Mouse (Mus musculus): ENCODE measurements around the gene Tmed11. TPM values are rescaled to one million over a fixed set of nuclear protein-coding genes. Genes with fewer than 3 reads are reported as not detected.
A peak's percentile ranks its signal among the peaks of the same experiment; 100 is the strongest.

The Tmed11 gene
- polyA plus RNA-seq, 1 experiment from 2014 or later = not detected

DNA sequence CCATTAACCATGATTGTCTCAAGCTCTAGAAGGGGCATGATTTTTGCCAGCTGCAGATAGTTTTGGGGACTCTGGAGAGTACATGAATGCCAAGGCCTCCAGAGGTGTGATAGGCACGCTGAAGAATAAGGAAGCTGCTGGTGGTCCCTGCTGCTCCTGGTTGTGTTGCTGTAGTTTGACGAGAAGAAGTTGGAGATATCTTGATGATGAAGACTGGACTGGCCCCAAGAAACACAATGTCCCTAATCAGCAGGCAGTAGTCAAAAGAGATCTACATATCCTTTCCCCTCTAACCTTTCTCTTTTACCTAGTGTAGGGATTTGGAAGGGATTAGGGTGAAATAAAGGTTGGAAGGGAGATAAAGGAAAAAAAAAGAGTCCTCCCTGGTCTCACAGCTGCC is 52.6 kb downstream of the Tmed11 start:
- H3K4me2 ChIP-seq (ENCODE audit: low read depth, low read length) = no peak overlapping the region
- no peaks in the 10 kb centered on the region for H3K27me3 ChIP-seq (ENCODE audit: insufficient read depth, low read length)
- no peak overlapping the region for H3K27ac ChIP-seq (ENCODE audit: low read depth)
- no peak overlapping the region for H3K4me3 ChIP-seq (ENCODE audit: low read depth, low read length)
- no peaks in the 10 kb centered on the region for H3K9me3 ChIP-seq (ENCODE audit: low read length)
- DNase-seq (no peak), ATAC-seq (no peak)
- WGBS (ENCODE audit: insufficient replicate concordance) = 61% methylated on average over 2 of the region's 2 CpGs
- H3K4me1 ChIP-seq (ENCODE audit: insufficient read depth) = no peaks in the 10 kb centered on the region
- no peak overlapping the region for H3K9ac ChIP-seq (replicated peaks)
- TF ChIP-seq EP300 (IDR thresholded peaks at IDR 0.05; ENCODE audit: low read depth) = no peak
- TF ChIP-seq CTCF (IDR thresholded peaks at IDR 0.05; ENCODE audit: low read depth) = no peak
- no peaks in the 10 kb centered on the region for H3K36me3 ChIP-seq (replicated peaks; ENCODE audit: insufficient read depth, low read length)

DNA sequence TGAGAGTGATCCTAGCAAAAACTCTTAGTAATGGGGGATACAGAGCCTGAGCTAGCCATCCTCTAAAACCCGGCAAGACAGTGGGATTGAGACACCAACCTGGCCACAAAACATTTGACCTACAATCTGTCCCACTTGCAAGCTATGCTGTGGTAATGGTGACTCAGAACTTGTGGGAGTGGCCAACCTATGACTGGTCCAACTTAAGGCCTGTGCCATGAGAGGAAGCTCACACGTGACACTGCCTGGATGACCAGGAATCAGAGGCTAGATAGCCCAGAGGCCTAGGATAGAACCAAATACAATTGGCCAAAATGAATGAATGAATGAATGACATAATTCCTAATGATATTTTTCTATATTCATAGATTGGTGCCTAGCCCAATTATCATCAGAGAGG is 53.3 kb downstream of the Tmed11 start:
- TF ChIP-seq CTCF (IDR thresholded peaks at IDR 0.05; ENCODE audit: low read depth) = no peak
- 61% methylated on average over 2 of the region's 2 CpGs for WGBS (ENCODE audit: insufficient replicate concordance)

DNA sequence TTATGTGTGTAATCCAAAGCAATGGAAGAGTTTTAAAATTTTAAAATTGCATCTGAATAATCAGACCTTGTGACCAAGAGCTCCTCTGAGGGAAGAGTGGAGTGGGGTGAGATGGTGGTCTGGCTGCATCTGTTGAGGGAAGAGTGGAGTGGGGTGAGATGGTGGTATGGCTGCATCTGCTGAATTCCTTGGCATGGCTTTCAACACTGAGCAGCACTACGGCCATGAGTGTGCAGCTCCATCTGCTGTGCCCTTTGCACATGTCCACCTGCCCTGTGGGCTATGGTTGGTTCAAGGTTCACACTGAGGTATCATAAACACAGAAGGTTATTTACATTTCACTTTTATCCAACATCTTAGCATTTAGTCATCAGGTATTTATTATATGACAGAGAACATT is 67.7 kb downstream of the Tmed11 start:
- DNase-seq (no peak), ATAC-seq (peak; percentile 64)
- Histone ChIP-seq H3K9ac (replicated peaks) (no peak overlapping the region), H3K4me3 (ENCODE audit: low read depth, low read length) (no peak overlapping the region), H3K27me3 (ENCODE audit: insufficient read depth, low read length) (no peaks in the 10 kb centered on the region), H3K36me3 (replicated peaks; ENCODE audit: insufficient read depth, low read length) (no peaks in the 10 kb centered on the region), H3K9me3 (ENCODE audit: low read length) (no peaks in the 10 kb centered on the region), H3K4me2 (ENCODE audit: low read depth, low read length) (no peak overlapping the region), H3K27ac (ENCODE audit: low read depth) (no peak overlapping the region), H3K4me1 (ENCODE audit: insufficient read depth) (no peaks in the 10 kb centered on the region)
- 54% methylated on average over 1 of the region's 1 CpGs for WGBS (ENCODE audit: insufficient replicate concordance)
- no peak for TF ChIP-seq CTCF (IDR thresholded peaks at IDR 0.05; ENCODE audit: low read depth)
- no peak for TF ChIP-seq EP300 (IDR thresholded peaks at IDR 0.05; ENCODE audit: low read depth)

More for the DNA sequence above, 53.3 kb downstream of the Tmed11 start:
- Histone ChIP-seq H3K4me1 (ENCODE audit: insufficient read depth) (no peaks in the 10 kb centered on the region), H3K9ac (replicated peaks) (no peak overlapping the region), H3K9me3 (ENCODE audit: low read length) (no peaks in the 10 kb centered on the region), H3K4me2 (ENCODE audit: low read depth, low read length) (no peak overlapping the region), H3K27me3 (ENCODE audit: insufficient read depth, low read length) (no peaks in the 10 kb centered on the region), H3K27ac (ENCODE audit: low read depth) (no peak overlapping the region), H3K36me3 (replicated peaks; ENCODE audit: insufficient read depth, low read length) (no peaks in the 10 kb centered on the region), H3K4me3 (ENCODE audit: low read depth, low read length) (no peak overlapping the region)
- DNase-seq (no peak), ATAC-seq (no peak)

Other genes starting within 250 kb of the Tmed11 start
- gene Cplx1, start 245.3 kb downstream of the Tmed11 start, polyA plus RNA-seq (2015; fragmentation: Nextera tagmentation; extraction: Ambion mirVana) = not detected in 2 replicates
- gene Gak, start 165.6 kb downstream of the Tmed11 start, polyA plus RNA-seq (2015; fragmentation: Nextera tagmentation; extraction: Ambion mirVana) = 15.6 and 17.5 TPM in 2 replicates
- 7.0 and 7.3 TPM in 2 replicates for gene Tmem175, start 165.6 kb downstream of the Tmed11 start, polyA plus RNA-seq (2015; fragmentation: Nextera tagmentation; extraction: Ambion mirVana)
- gene Idua, start 135.0 kb downstream of the Tmed11 start, polyA plus RNA-seq (2015; fragmentation: Nextera tagmentation; extraction: Ambion mirVana) = 3.9 and 4.2 TPM in 2 replicates
- gene Dgkq, start 125.7 kb downstream of the Tmed11 start, polyA plus RNA-seq (2015; fragmentation: Nextera tagmentation; extraction: Ambion mirVana) = 2.5 TPM in 2 replicates
- 25.8 and 33.4 TPM in 2 replicates for gene Slc26a1, start 119.8 kb downstream of the Tmed11 start, polyA plus RNA-seq (2015; fragmentation: Nextera tagmentation; extraction: Ambion mirVana)
- 5.6 and 5.7 TPM in 2 replicates for gene Fgfrl1, start 103.0 kb downstream of the Tmed11 start, polyA plus RNA-seq (2015; fragmentation: Nextera tagmentation; extraction: Ambion mirVana)
- 0.48 and 0.62 TPM in 2 replicates for gene Rnf212, start 20.4 kb downstream of the Tmed11 start, polyA plus RNA-seq (2015; fragmentation: Nextera tagmentation; extraction: Ambion mirVana)
- not detected in 2 replicates for gene Vmn2r8, start 13.5 kb upstream of the Tmed11 start, polyA plus RNA-seq (2015; fragmentation: Nextera tagmentation; extraction: Ambion mirVana)
- gene Vmn2r9, start 57.2 kb upstream of the Tmed11 start, polyA plus RNA-seq (2015; fragmentation: Nextera tagmentation; extraction: Ambion mirVana) = not detected in 2 replicates
- not detected in 2 replicates for gene Vmn2r10, start 211.2 kb upstream of the Tmed11 start, polyA plus RNA-seq (2015; fragmentation: Nextera tagmentation; extraction: Ambion mirVana)

Data from liver, postnatal 0 days (tissue).